Mouse (Mus musculus): ENCODE measurements around the gene Med13l. TPM values are rescaled to one million over a fixed set of nuclear protein-coding genes. Genes with fewer than 3 reads are reported as not detected.
A peak's percentile ranks its signal among the peaks of the same experiment; 100 is the strongest.

Med13l gene
- total RNA-seq, 2 experiments from 2014 or later: 108 to 109 TPM

GRCm38 (mm10) chr5:118688886-118689835 is 128.7 kb downstream of the Med13l start:
- no peak for DNase-seq (ENCODE audit: low spot score in 2 of 2)

- no peak for DNase-seq (ENCODE audit: low spot score in 2 of 2)
Observed at GRCm38 (mm10) chr5:118691025-118691709, 130.7 kb downstream of the Med13l start.

GRCm38 (mm10) chr5:118691710-118692040 is 131.2 kb downstream of the Med13l start:
- no peak for DNase-seq (ENCODE audit: low spot score in 2 of 2)

GRCm38 (mm10) chr5:118693996-118694395 is 133.5 kb downstream of the Med13l start:
- DNase-seq (ENCODE audit: low spot score in 2 of 2): no peak

- no peak for DNase-seq (ENCODE audit: low spot score in 2 of 2)
Observed at GRCm38 (mm10) chr5:118697073-118697472, 136.6 kb downstream of the Med13l start.

- no peak for DNase-seq (ENCODE audit: low spot score in 2 of 2)
Observed at GRCm38 (mm10) chr5:118700978-118701377, 140.5 kb downstream of the Med13l start.

GRCm38 (mm10) chr5:118702674-118703073 is 142.2 kb downstream of the Med13l start:
- no peak for DNase-seq (ENCODE audit: low spot score in 2 of 2)

- DNase-seq (ENCODE audit: low spot score in 2 of 2): no peak
Observed at GRCm38 (mm10) chr5:118704148-118704547, 143.7 kb downstream of the Med13l start.

- no peak for DNase-seq (ENCODE audit: low spot score in 2 of 2)
Observed at GRCm38 (mm10) chr5:118704960-118705359, 144.5 kb downstream of the Med13l start.

GRCm38 (mm10) chr5:118706009-118706408 is 145.5 kb downstream of the Med13l start:
- DNase-seq (ENCODE audit: low spot score in 2 of 2): no peak

GRCm38 (mm10) chr5:118706414-118706813 is 145.9 kb downstream of the Med13l start:
- no peak for DNase-seq (ENCODE audit: low spot score in 2 of 2)

- DNase-seq (ENCODE audit: low spot score in 2 of 2): no peak
Observed at GRCm38 (mm10) chr5:118707501-118707900, 147.0 kb downstream of the Med13l start.

- peak; percentile 74 to 84 for DNase-seq (ENCODE audit: low spot score in 2 of 2)
Observed at GRCm38 (mm10) chr5:118708215-118708949, 147.9 kb downstream of the Med13l start.

- DNase-seq (ENCODE audit: low spot score in 2 of 2): no peak
Observed at GRCm38 (mm10) chr5:118709847-118710251, 149.4 kb downstream of the Med13l start.

GRCm38 (mm10) chr5:118715518-118715917 is 155.0 kb downstream of the Med13l start:
- DNase-seq (ENCODE audit: low spot score in 2 of 2): no peak

- DNase-seq (ENCODE audit: low spot score in 2 of 2): peak; percentile 38 to 64
Observed at GRCm38 (mm10) chr5:118716295-118717271, 156.1 kb downstream of the Med13l start.

GRCm38 (mm10) chr5:118717456-118717855 is 157.0 kb downstream of the Med13l start:
- DNase-seq (ENCODE audit: low spot score in 2 of 2): no peak

GRCm38 (mm10) chr5:118718070-118718469 is 157.6 kb downstream of the Med13l start:
- DNase-seq (ENCODE audit: low spot score in 2 of 2): no peak

- no peak for DNase-seq (ENCODE audit: low spot score in 2 of 2)
Observed at GRCm38 (mm10) chr5:118721416-118721815, 160.9 kb downstream of the Med13l start.

- DNase-seq (ENCODE audit: low spot score in 2 of 2): no peak
Observed at GRCm38 (mm10) chr5:118721848-118722247, 161.4 kb downstream of the Med13l start.

All from left cerebral cortex, adult 18-20 months (tissue).